Mouse (Mus musculus): Measurements from ENCODE around the gene Chkb.

Gene Chkb

GRCm38 (mm10) chr15:89429352-89430221, at the start of gene Chkb, which contains the start of the genes C730034F03Rik and Gm44502:
Chkb (minus strand) TSS chr15:89429908.
C730034F03Rik (plus strand) TSS chr15:89429589.
Gm44502 (minus strand) TSS chr15:89429696.
- DNase-seq, result peak; percentile 94

DNA sequence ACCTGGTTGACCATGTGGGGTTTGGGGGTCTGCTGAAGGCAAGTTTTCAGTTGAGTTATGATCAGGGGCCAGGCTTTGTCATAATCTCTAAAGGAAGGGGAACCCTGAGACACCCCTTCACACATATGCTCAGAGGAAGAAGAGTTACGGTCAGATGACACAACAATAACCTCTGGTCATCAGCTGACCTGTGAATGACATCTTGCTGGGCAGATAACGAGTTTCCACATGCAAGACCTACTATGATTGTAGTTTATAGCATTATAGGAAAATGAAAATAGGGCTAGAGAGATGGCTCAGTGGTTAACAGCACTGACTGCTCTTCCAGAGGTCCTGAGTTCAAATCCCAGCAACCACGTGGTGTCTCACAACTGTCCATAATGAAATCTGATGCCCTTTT, 48.9 kb upstream of the Chkb start:
- DNase-seq, result no peak

- DNase-seq, result no peak
Observed at GRCm38 (mm10) chr15:89477806-89478205, 48.1 kb upstream of the Chkb start.

DNA sequence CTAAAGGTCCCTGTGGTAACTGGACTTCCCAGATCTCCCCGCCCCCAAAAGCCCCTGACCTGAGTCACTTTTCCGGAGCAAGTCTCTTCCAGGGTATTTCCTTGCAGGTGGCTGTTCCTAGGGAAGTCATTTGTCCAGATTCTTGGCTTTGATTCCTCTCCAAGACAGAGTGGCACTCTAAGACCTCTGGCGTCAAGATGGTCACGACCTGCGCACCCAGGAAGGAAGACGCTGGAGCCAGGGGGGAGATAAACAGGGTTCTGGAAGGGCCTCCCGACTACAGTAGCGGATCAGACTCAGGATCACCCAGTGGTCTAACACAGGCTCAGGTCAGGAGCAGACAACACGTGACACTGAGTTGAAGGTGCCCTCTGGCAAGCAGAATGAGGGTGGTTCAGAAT, 47.4 kb upstream of the Chkb start, which contains the start of gene Arsa:
Gene Arsa (minus strand): TSS at position 335 of the 401 bp plus-strand sequence.
- DNase-seq, result no peak

DNA sequence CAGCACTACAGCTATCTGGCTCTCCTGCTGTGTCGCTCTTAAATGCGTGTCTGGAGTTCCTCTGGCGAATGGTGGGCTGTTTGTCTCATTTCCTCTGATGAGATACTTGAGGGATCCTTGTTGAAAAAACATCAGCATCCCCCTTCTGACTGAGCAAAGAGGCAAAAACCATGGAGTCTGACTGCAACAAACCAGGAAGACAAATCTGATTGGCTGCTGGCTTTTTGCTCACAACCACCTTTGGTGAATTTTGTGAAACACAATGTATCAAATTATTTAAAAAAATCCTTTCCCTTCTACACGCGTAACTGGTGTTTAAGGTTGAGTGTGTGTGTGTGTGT, 46.7 kb upstream of the Chkb start:
- no peak for DNase-seq

- DNase-seq, result peak; percentile 94
Observed at GRCm38 (mm10) chr15:89475611-89476474, 46.1 kb upstream of the Chkb start.

- DNase-seq, result no peak
Observed at GRCm38 (mm10) chr15:89475293-89475600, 45.5 kb upstream of the Chkb start.

DNA sequence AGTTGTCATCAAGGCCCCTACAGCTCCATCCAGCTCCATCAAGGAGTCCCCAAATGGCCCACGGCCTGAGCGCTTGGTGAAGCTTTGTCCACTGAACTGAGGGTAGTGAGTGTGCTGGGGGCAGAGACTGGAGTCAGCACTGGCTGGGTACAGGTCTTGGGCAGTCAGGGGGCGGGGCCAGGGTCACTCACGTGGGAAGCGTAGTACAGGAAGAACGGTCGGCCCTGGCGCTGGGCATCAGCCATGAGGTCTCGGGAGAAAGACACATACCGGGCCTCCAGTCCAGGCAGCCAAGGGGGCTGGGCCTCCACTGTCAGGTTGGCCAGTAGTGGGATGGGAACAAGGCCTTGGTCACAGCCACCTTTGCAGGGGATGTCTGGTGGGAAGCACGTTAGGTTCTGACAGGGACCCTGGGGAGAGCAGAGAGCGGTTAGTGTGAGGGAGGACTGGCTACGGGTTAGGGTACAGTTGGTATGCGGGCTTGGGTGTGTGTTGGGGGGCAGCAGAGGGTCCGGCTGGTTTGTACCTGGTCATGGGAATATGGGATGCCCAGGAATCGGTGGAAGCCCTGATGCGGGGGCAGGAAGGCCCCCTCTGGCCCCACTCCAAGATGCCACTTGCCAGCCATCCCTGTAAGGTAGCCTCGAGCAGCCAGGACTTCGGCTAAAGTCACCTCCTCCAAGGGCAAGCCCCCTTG, 45.0 kb upstream of the Chkb start:
- peak; percentile 14 for DNase-seq

GRCm38 (mm10) chr15:89473921-89474320, 44.2 kb upstream of the Chkb start:
- no peak for DNase-seq

GRCm38 (mm10) chr15:89473370-89473769, 43.7 kb upstream of the Chkb start:
- no peak for DNase-seq

DNA sequence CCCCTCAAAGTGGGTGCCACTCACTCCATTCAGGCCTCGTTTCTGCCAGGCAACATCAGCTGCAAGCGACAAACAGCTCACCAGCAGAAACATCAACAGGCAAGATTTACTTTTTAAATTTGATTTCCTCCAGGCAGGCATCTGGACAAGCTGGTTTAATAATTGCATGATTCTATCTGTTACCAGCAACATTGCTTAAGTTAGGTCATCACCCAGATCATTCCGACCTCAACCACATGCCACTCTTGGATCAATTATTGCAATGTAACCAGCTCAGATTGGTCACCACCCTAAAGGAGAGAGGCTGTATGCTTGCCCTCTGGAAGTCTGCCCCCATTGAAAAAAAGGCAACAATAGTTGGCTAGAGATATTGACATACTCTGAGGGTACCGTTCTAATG, 41.8 kb upstream of the Chkb start:
- no peak for DNase-seq

GRCm38 (mm10) chr15:89468577-89468976, 38.9 kb upstream of the Chkb start:
- DNase-seq, result no peak

DNA sequence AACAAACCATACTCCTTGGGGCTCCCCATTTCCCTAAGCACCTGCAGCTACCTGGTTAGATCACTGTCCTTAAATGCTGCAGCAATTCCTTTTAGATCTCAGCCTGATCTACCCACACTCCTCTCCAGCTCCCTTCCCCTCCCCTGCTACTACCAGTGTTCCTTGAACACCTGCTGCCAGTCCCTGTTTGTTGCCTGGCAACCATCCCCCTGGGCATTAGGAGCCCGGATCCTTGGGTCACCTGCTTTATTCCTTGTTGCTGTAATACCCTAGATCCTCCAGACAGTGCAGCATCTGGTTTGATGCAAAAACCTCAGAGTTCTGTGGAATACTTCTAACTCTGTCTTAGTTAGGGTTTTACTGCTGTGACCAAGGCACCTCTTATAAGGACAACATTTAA, 35.3 kb upstream of the Chkb start:
- no peak for DNase-seq

- peak; percentile 35 for DNase-seq
Observed at GRCm38 (mm10) chr15:89463334-89464235, 33.9 kb upstream of the Chkb start.

DNA sequence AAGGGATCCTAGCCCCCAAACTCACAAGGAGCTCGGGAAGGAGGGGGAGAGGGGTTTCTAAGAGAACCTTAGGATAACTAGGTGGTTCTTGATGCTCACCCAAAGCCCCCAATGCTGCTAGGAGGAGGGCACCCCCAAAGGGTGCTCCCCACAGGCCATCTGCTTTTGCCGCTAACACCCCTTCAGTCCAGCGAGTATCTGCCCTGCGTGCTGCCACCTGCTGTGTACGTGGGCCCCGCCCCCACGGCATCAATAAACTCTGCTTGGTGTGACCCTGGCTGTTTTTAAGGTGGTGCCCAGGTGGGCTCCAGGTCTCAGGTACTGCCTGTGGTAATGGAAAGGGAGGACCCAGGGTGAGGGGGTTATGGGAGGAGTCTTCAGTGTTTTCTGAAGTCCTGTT, 32.5 kb upstream of the Chkb start:
- DNase-seq, result no peak

- DNase-seq, result no peak
Observed at GRCm38 (mm10) chr15:89461321-89461720, 31.6 kb upstream of the Chkb start.

GRCm38 (mm10) chr15:89460298-89460697, 30.6 kb upstream of the Chkb start:
- DNase-seq, result no peak

- DNase-seq, result no peak
Observed at GRCm38 (mm10) chr15:89459821-89460220, 30.1 kb upstream of the Chkb start.

- DNase-seq, result no peak
Observed at GRCm38 (mm10) chr15:89458942-89459341, 29.2 kb upstream of the Chkb start.

DNA sequence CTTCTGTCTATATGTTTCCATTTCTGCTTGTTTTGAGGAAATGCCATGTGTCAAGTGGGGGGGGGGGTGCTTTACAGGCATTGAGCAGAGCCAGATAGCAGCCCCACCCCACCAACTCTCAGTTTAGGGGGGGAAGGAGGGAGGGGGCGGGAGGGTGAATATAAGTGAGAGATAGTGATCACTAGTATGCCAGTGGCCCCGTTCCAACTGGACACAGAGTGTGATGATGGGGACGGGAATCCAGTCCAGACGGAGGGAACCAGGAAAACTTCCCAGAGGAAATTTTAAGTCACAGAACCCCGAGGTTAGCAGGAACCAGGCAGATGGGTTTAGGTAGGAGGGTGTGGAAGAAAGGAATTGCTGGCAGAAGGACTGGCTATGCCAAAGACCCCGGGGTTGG, 25.9 kb upstream of the Chkb start:
- no peak for DNase-seq

DNA sequence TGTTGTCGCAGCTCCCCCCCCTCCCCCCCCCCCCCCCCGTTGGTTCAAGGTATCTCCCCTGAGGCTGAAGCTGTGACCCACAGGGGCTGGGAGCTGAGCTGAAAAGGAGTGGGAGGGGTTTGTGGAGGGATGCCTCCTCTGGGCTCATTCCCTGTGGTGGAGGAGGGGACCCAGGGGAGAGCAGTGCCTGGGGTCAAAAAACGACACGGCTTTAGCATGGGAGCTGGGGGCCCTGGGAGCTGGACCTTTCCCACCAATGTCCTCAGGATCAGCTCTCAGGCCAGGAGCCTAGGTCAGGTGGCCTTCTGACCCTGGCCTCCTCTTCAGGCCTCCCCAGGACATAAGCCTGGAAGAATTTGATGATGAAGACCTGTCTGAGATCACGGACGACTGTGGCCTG, 25.1 kb upstream of the Chkb start:
- DNase-seq, result no peak

GRCm38 (mm10) chr15:89453865-89454478, 24.3 kb upstream of the Chkb start, which contains the start of gene Mapk8ip2:
Mapk8ip2 (plus strand) TSS chr15:89453913.
- no peak for DNase-seq

All from thymus, postnatal 14 days (tissue).